Mouse (Mus musculus): ENCODE measurements around the gene Acta1. TPM values are rescaled to one million over a fixed set of nuclear protein-coding genes. Genes with fewer than 3 reads are reported as not detected.

Acta1 gene
- polyA plus RNA-seq, 1 experiment from 2014 or later = 18.0 TPM

GRCm38 (mm10) chr8:123844341-123844740 is 50.2 kb downstream of the Acta1 start:
- WGBS = 71% methylated on average over 7 of the region's 7 CpGs
- TF ChIP-seq CTCF (IDR thresholded peaks at IDR 0.05) (no peak), EP300 (IDR thresholded peaks at IDR 0.05) (no peak)
- H3K27ac ChIP-seq (ENCODE audit: low read length) = no peak overlapping the region
- H3K9me3 ChIP-seq (ENCODE audit: low read length) = no peaks in the 10 kb centered on the region
- no peak overlapping the region for H3K4me3 ChIP-seq (ENCODE audit: low read depth, low read length)
- no peaks in the 10 kb centered on the region for H3K27me3 ChIP-seq (replicated peaks; ENCODE audit: insufficient read depth, low read length)
- no peaks in the 10 kb centered on the region for H3K4me1 ChIP-seq (ENCODE audit: insufficient read depth, low read depth, low read length)
- ATAC-seq = no peak
- DNase-seq (ENCODE audit: low spot score) = no peak
- no peaks in the 10 kb centered on the region for H3K36me3 ChIP-seq (ENCODE audit: insufficient read depth, low read length)
- H3K9ac ChIP-seq (replicated peaks; ENCODE audit: low read depth) = no peak overlapping the region
- H3K4me2 ChIP-seq (replicated peaks; ENCODE audit: low read depth, low read length) = no peak overlapping the region

- H3K27ac ChIP-seq (ENCODE audit: low read length) = no peak overlapping the region
- WGBS = 89% methylated on average over 12 of the region's 12 CpGs
- DNase-seq (ENCODE audit: low spot score) = no peak
- no peaks in the 10 kb centered on the region for H3K4me1 ChIP-seq (ENCODE audit: insufficient read depth, low read depth, low read length)
- no peak for TF ChIP-seq EP300 (IDR thresholded peaks at IDR 0.05)
- no peak for TF ChIP-seq CTCF (IDR thresholded peaks at IDR 0.05)
- H3K36me3 ChIP-seq (ENCODE audit: insufficient read depth, low read length) = no peaks in the 10 kb centered on the region
- no peak overlapping the region for H3K4me3 ChIP-seq (ENCODE audit: low read depth, low read length)
- no peak overlapping the region for H3K9ac ChIP-seq (replicated peaks; ENCODE audit: low read depth)
- H3K9me3 ChIP-seq (ENCODE audit: low read length) = no peaks in the 10 kb centered on the region
- H3K27me3 ChIP-seq (replicated peaks; ENCODE audit: insufficient read depth, low read length) = no peaks in the 10 kb centered on the region
- no peak overlapping the region for H3K4me2 ChIP-seq (replicated peaks; ENCODE audit: low read depth, low read length)
- ATAC-seq = no peak
Observed at GRCm38 (mm10) chr8:123842086-123842485, 52.5 kb downstream of the Acta1 start.

Other genes starting within 250 kb of the Acta1 start
- 5.8 and 8.7 TPM in 2 replicates for gene Rhou, start 240.8 kb downstream of the Acta1 start, polyA plus RNA-seq (2015; fragmentation: Nextera tagmentation; extraction: Ambion mirVana)
- 27.9 and 32.1 TPM in 2 replicates for gene Rab4a, start 88.8 kb downstream of the Acta1 start, polyA plus RNA-seq (2015; fragmentation: Nextera tagmentation; extraction: Ambion mirVana)
- gene Ccsap, start 34.5 kb downstream of the Acta1 start, polyA plus RNA-seq (2015; fragmentation: Nextera tagmentation; extraction: Ambion mirVana) = 1.2 and 1.3 TPM in 2 replicates
- gene Nup133, start 54.5 kb upstream of the Acta1 start, polyA plus RNA-seq (2015; fragmentation: Nextera tagmentation; extraction: Ambion mirVana) = 10.8 and 12.3 TPM in 2 replicates
- gene Abcb10, start 88.4 kb upstream of the Acta1 start, polyA plus RNA-seq (2015; fragmentation: Nextera tagmentation; extraction: Ambion mirVana) = 10.4 and 11.0 TPM in 2 replicates
- 17.8 and 18.6 TPM in 2 replicates for gene Taf5l, start 126.6 kb upstream of the Acta1 start, polyA plus RNA-seq (2015; fragmentation: Nextera tagmentation; extraction: Ambion mirVana)
- gene Urb2, start 126.8 kb upstream of the Acta1 start, polyA plus RNA-seq (2015; fragmentation: Nextera tagmentation; extraction: Ambion mirVana) = 0.88 and 1.1 TPM in 2 replicates

All from lung, postnatal 0 days (tissue).